Mouse (Mus musculus): ENCODE measurements around the gene Kcnk6.

DNA sequence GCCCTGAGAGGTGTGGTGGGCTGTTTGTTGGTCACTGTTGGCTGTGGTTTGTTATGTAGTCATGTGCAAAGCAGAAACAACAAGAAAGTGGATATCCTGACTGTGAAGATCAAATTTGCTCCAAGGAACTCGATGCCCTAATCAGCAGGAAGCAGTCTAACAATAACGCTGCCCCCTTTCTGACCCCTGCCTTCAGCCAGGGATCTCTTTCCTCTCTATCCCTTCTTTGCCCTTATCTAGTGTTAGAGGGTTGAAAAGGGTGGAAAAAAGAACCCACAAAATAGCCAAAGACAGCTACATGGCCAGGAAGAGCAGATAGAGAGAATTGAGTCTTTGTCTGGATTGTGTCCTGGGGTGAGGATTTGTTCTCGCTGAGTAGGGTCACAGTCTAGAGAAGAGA, 1.8 kb downstream of the Kcnk6 start:
- no peak for TF ChIP-seq EP300 (IDR thresholded peaks at IDR 0.05; ENCODE audit: insufficient read depth, low read depth, low read length)
- TF ChIP-seq CTCF (IDR thresholded peaks at IDR 0.05; ENCODE audit: low read depth, low read length): no peak
- no peak for TF ChIP-seq POLR2A (IDR thresholded peaks at IDR 0.05; ENCODE audit: insufficient read depth, low read length)
